Comparison of ENCODE assay signal across 9 mouse cellular contexts in the genomic region with DNA sequence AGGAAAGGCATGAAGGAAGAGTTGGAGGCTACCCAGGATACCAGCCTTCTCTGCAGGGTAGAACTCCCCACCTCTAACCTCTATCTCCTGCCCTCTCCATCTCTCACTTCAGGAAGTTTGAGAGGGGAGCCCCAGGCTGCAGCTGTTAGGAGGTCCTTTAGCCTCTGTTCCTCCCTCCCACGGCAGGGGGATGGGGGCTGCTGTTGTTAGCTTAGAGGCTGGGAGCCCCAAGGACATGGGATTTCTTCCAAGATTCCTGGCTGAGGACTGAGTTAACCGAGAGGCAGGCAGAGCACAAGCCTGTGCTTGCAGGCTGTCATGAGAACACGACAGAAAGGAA. TPM values are rescaled to one million over a fixed set of nuclear protein-coding genes. Genes with fewer than 3 reads are reported as not detected.
DNase-seq lines count a peak whose midpoint lies in the region; ATAC-seq lines count a peak whose summit lies in the region.
"Had no signal": no experiment of that assay in that cellular context is flagged by ENCODE, and none has a peak within 500 bp of the region (broad histone marks: within the 10 kb centered on the region; RNA-seq: fewer than 3 reads in every experiment).

No protein-coding gene starts in this region.

- H3K36me3 ChIP-seq in forebrain, embryonic 16.5 days (ENCODE audit: control insufficient read depth, insufficient read depth) = no peaks in the 10 kb centered on the region
- no peaks in the 10 kb centered on the region for H3K36me3 ChIP-seq in kidney, embryonic 14.5 days (ENCODE audit: control insufficient read depth, insufficient read depth, low read length)
- no peaks in the 10 kb centered on the region for H3K36me3 ChIP-seq in midbrain, embryonic 14.5 days (ENCODE audit: control insufficient read depth, insufficient read depth, low read length)

- H3K27ac ChIP-seq in forebrain, embryonic 16.5 days (ENCODE audit: low read length) = peak overlapping the region; percentile 69
- peak overlapping the region; percentile 67 for H3K27ac ChIP-seq in kidney, embryonic 14.5 days (ENCODE audit: low read depth, low read length)
- 0 out of 2 replicates have a peak overlapping the region, but pooled peaks have one; percentile 21 for H3K27ac ChIP-seq in midbrain, embryonic 14.5 days (replicated peaks; ENCODE audit: low read depth, low read length)

- peak; percentile 37 for ATAC-seq in forebrain, embryonic 16.5 days
- ATAC-seq in kidney, embryonic 14.5 days (ENCODE audit: low FRiP score, low TSS enrichment) = peak; percentile 43; the same call in 1 of the 2 replicates
- ATAC-seq in midbrain, embryonic 14.5 days (ENCODE audit: low FRiP score, low TSS enrichment) = no peak

- no peaks in the 10 kb centered on the region for H3K9me3 ChIP-seq in forebrain, embryonic 16.5 days (ENCODE audit: control insufficient read depth, low read length)
- no peaks in the 10 kb centered on the region for H3K9me3 ChIP-seq in kidney, embryonic 14.5 days (ENCODE audit: control insufficient read depth, low read length)
- H3K9me3 ChIP-seq in midbrain, embryonic 14.5 days (ENCODE audit: control insufficient read depth, low read length) = no peaks in the 10 kb centered on the region

- WGBS in forebrain, embryonic 16.5 days = 20% methylated on average over 3 of the region's 3 CpGs
- whole genome bisulfite sequencing in kidney, embryonic 14.5 days = 10% methylated on average over 3 of the region's 3 CpGs
- WGBS in midbrain, embryonic 14.5 days = 47% methylated on average over 3 of the region's 3 CpGs

- H3K4me2 ChIP-seq in forebrain, embryonic 16.5 days (ENCODE audit: low read length) = no peak overlapping the region
- H3K4me2 ChIP-seq in kidney, embryonic 14.5 days (replicated peaks; ENCODE audit: low read depth, low read length) = no peak overlapping the region
- no peak overlapping the region for H3K4me2 ChIP-seq in midbrain, embryonic 14.5 days (ENCODE audit: low read length)

- no peak overlapping the region for H3K4me3 ChIP-seq in forebrain, embryonic 16.5 days (replicated peaks; ENCODE audit: low read length)
- no peak overlapping the region for H3K4me3 ChIP-seq in kidney, embryonic 14.5 days (ENCODE audit: low read length)
- H3K4me3 ChIP-seq in midbrain, embryonic 14.5 days (replicated peaks; ENCODE audit: low read depth, low read length) = no peak overlapping the region

- DNase-seq in gastrocnemius, postnatal 10 days = peak; percentile 24
- DNase-seq in gastrocnemius, postnatal 14 days = no peak
- peak; percentile 26 for DNase-seq in midbrain, embryonic 14.5 days
- DNase-seq in left cerebral cortex, postnatal 4 days = no peak
- no peak for DNase-seq in left cerebral cortex, adult 18-20 months (ENCODE audit: low spot score in 2 of 2)
- no peak for DNase-seq in left cerebral cortex, postnatal 36 days (ENCODE audit: low spot score in 2 of 2)

- no peaks in the 10 kb centered on the region for H3K27me3 ChIP-seq in forebrain, embryonic 16.5 days (replicated peaks; ENCODE audit: control insufficient read depth, insufficient read depth, low read length)
- H3K27me3 ChIP-seq in kidney, embryonic 14.5 days (ENCODE audit: control insufficient read depth, insufficient read depth, low read length) = no peaks in the 10 kb centered on the region
- no peaks in the 10 kb centered on the region for H3K27me3 ChIP-seq in midbrain, embryonic 14.5 days (ENCODE audit: control insufficient read depth, insufficient read depth, low read length)

- intact Hi-C loops in gastrocnemius, postnatal 14 days (cut with DNase I; ENCODE audit: low total_unique reads) = loop anchor here (5.0 to 10.0 kb wide), 2 partner anchors 171 to 259 kb away; partner anchors contain the start of gene Sik1
- intact Hi-C loops in left cerebral cortex, postnatal 4 days (cut with DNase I) = loop anchor here (5.0 kb wide), 1 partner anchor 171 kb away; the partner anchor contains the start of gene Sik1
- intact Hi-C loops in left cerebral cortex, postnatal 36 days (cut with DNase I) = no loop called here

- H3K4me1 ChIP-seq in forebrain, embryonic 16.5 days (replicated peaks; ENCODE audit: control insufficient read depth, insufficient read depth, low read length) = peaks cover 14% of the 10 kb centered on the region
- peaks cover 9% of the 10 kb centered on the region for H3K4me1 ChIP-seq in kidney, embryonic 14.5 days (ENCODE audit: control insufficient read depth, insufficient read depth, low read length)
- H3K4me1 ChIP-seq in midbrain, embryonic 14.5 days (ENCODE audit: control insufficient read depth, insufficient read depth, low read length) = peaks cover 6% of the 10 kb centered on the region

- peak overlapping the region; percentile 41; the same call in 1 of the 2 replicates for H3K9ac ChIP-seq in forebrain, embryonic 16.5 days (replicated peaks; ENCODE audit: low read depth, low read length)
- no peak overlapping the region for H3K9ac ChIP-seq in kidney, embryonic 14.5 days (ENCODE audit: low read depth, low read length)
- H3K9ac ChIP-seq in midbrain, embryonic 14.5 days (replicated peaks; ENCODE audit: low read length) = no peak overlapping the region

RNA-seq across cellular contexts. Expression of gene Cryaa, which starts 8.6 kb away (rescaled TPM):
- total RNA-seq in gastrocnemius, postnatal 10 days (2021) = not detected
- not detected for total RNA-seq in gastrocnemius, postnatal 14 days (2021)
- polyA plus RNA-seq in forebrain, embryonic 16.5 days (2015; fragmentation: Nextera tagmentation; extraction: Ambion mirVana) = not detected in 2 replicates
- polyA plus RNA-seq in kidney, embryonic 14.5 days (2014; fragmentation: Nextera tagmentation; extraction: Ambion mirVana) = not detected in 2 replicates
- not detected in 2 replicates for polyA plus RNA-seq in midbrain, embryonic 14.5 days (2014; fragmentation: Nextera tagmentation; extraction: Ambion mirVana)
- under 1 TPM; 0.36 to 0.38 TPM for total RNA-seq in left cerebral cortex, postnatal 4 days (2021)
- under 1 TPM in 1 of 2 experiments, not detected in 1; 0.30 TPM for total RNA-seq in left cerebral cortex, adult 18-20 months (2021)
- not detected for total RNA-seq in left cerebral cortex, postnatal 36 days (2021)
- total RNA-seq: common myeloid progenitor, adult 5-6 weeks had no signal

RNA-seq across cellular contexts. Expression of gene U2af1, which starts 27.5 kb away (rescaled TPM):
- 100 to 1,000 TPM; 114 to 120 TPM for total RNA-seq in gastrocnemius, postnatal 10 days (2021)
- 10 to 100 TPM; 69.9 to 83.9 TPM for total RNA-seq in gastrocnemius, postnatal 14 days (2021)
- polyA plus RNA-seq in forebrain, embryonic 16.5 days (2015; fragmentation: Nextera tagmentation; extraction: Ambion mirVana) = 266 and 267 TPM in 2 replicates
- polyA plus RNA-seq in kidney, embryonic 14.5 days (2014; fragmentation: Nextera tagmentation; extraction: Ambion mirVana) = 195 and 380 TPM in 2 replicates
- polyA plus RNA-seq in midbrain, embryonic 14.5 days (2014; fragmentation: Nextera tagmentation; extraction: Ambion mirVana) = 124 and 168 TPM in 2 replicates
- total RNA-seq in left cerebral cortex, postnatal 4 days (2021) = 100 to 1,000 TPM; 183 to 186 TPM
- total RNA-seq in left cerebral cortex, adult 18-20 months (2021) = 100 to 1,000 TPM; 118 to 119 TPM
- total RNA-seq in left cerebral cortex, postnatal 36 days (2021) = 100 to 1,000 TPM; 112 to 118 TPM

RNA-seq across cellular contexts. Expression of gene Cbs, which starts 49.2 kb away (rescaled TPM):
- total RNA-seq in gastrocnemius, postnatal 10 days (2021) = 1 to 10 TPM in 1 of 2 experiments, under 1 TPM in 1; 0.35 to 1.3 TPM
- under 1 TPM; 0.35 to 0.44 TPM for total RNA-seq in gastrocnemius, postnatal 14 days (2021)
- polyA plus RNA-seq in forebrain, embryonic 16.5 days (2015; fragmentation: Nextera tagmentation; extraction: Ambion mirVana) = 8.7 and 12.9 TPM in 2 replicates
- 2.1 and 2.7 TPM in 2 replicates for polyA plus RNA-seq in kidney, embryonic 14.5 days (2014; fragmentation: Nextera tagmentation; extraction: Ambion mirVana)
- polyA plus RNA-seq in midbrain, embryonic 14.5 days (2014; fragmentation: Nextera tagmentation; extraction: Ambion mirVana) = 4.9 and 5.5 TPM in 2 replicates
- 10 to 100 TPM; 37.3 to 44.2 TPM for total RNA-seq in left cerebral cortex, postnatal 4 days (2021)
- total RNA-seq in left cerebral cortex, adult 18-20 months (2021) = 10 to 100 TPM; 36.4 to 37.2 TPM
- total RNA-seq in left cerebral cortex, postnatal 36 days (2021) = 10 to 100 TPM; 34.8 to 50.0 TPM

Comparison
In these comparisons a context has a peak if more than half of its experiments do, and no peak if none do; other contexts are left out.
1. DNase-seq: peak in gastrocnemius, postnatal 10 days (single experiment) and midbrain, embryonic 14.5 days (single experiment); none in gastrocnemius, postnatal 14 days (single experiment), left cerebral cortex, postnatal 4 days (single experiment), left cerebral cortex, adult 18-20 months (0 of 2) and left cerebral cortex, postnatal 36 days (0 of 2).
2. RNA of gene Cbs, which starts 49.2 kb away (total RNA-seq): 34.8 to 50.0 TPM in left cerebral cortex, postnatal 36 days, 37.3 to 44.2 TPM in left cerebral cortex, postnatal 4 days and 36.4 to 37.2 TPM in left cerebral cortex, adult 18-20 months; 0.35 to 1.3 TPM in gastrocnemius, postnatal 10 days and 0.35 to 0.44 TPM in gastrocnemius, postnatal 14 days; every median in the first group is over 10 times any median in the second.
3. Peak in every context shown above with its lines, with median percentiles within 50 percentile points of each other: H3K27ac ChIP-seq.